Mouse (Mus musculus): ENCODE results near the gene Midn. TPM values are rescaled to one million over a fixed set of nuclear protein-coding genes. Genes with fewer than 3 reads are reported as not detected.

Midn gene
- polyA plus RNA-seq, 1 experiment: 62.7 TPM

- no peak for DNase-seq (ENCODE audit: low read depth, low spot score)
- WGBS: 87% methylated on average over 7 of the region's 7 CpGs
Observed at GRCm38 (mm10) chr10:80154384-80154783, 6.3 kb downstream of the Midn start.

- no peak for DNase-seq (ENCODE audit: low read depth, low spot score)
- WGBS: 74% methylated on average over 1 of the region's 1 CpGs
Observed at GRCm38 (mm10) chr10:80155277-80155676, 7.2 kb downstream of the Midn start.

DNA sequence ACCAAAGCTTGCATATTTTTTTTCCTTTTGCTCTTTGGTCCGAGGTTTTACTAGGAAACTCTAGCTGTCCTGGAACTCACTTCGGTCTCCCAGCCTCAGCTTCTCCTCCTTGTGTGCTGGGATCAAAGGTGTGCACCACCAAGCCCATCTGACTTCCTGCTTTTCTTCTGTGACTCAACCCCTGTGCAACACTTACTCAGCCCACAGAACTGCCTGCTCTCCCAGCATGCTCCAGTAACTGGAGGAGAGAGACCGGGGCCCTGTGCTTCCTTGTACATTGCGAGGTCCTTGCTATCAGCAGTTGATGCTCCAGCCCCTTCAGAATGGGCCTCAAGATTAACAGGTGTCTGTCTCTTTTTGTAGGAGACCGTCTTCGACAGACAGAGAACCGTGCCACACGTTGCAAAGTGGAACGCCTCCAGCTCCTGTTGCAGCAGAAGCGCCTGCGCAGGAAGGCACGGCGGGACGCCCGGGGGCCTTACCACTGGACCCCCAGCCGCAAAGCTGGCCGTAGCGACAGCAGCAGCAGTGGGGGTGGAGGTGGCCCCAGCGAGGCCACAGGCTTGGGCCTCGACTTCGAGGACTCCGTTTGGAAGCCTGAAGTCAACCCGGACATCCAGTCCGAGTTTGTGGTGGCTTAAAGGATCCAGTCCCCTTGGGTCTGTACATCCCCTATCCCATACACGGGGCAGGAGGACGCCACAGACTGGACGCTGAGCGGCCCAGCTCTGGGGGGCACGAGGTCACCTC is 8.1 kb downstream of the Midn start:
- whole genome bisulfite sequencing: 80% methylated on average over 29 of the region's 29 CpGs
- DNase-seq (ENCODE audit: low read depth, low spot score): no peak

GRCm38 (mm10) chr10:80156752-80157053 is 8.6 kb downstream of the Midn start:
- WGBS: 73% methylated on average over 7 of the region's 7 CpGs
- DNase-seq (ENCODE audit: low read depth, low spot score): no peak

GRCm38 (mm10) chr10:80157141-80157929 is 9.3 kb downstream of the Midn start:
- DNase-seq (ENCODE audit: low read depth, low spot score): no peak
- 66% methylated on average over 15 of the region's 15 CpGs for WGBS

- 4% methylated on average over 18 of the region's 18 CpGs for WGBS
- no peak for DNase-seq (ENCODE audit: low read depth, low spot score)
Observed at GRCm38 (mm10) chr10:80158307-80158986, 10.4 kb downstream of the Midn start.

GRCm38 (mm10) chr10:80159021-80159560 is 11.0 kb downstream of the Midn start:
- no peak for DNase-seq (ENCODE audit: low read depth, low spot score)
- WGBS: 14% methylated on average over 12 of the region's 12 CpGs

DNA sequence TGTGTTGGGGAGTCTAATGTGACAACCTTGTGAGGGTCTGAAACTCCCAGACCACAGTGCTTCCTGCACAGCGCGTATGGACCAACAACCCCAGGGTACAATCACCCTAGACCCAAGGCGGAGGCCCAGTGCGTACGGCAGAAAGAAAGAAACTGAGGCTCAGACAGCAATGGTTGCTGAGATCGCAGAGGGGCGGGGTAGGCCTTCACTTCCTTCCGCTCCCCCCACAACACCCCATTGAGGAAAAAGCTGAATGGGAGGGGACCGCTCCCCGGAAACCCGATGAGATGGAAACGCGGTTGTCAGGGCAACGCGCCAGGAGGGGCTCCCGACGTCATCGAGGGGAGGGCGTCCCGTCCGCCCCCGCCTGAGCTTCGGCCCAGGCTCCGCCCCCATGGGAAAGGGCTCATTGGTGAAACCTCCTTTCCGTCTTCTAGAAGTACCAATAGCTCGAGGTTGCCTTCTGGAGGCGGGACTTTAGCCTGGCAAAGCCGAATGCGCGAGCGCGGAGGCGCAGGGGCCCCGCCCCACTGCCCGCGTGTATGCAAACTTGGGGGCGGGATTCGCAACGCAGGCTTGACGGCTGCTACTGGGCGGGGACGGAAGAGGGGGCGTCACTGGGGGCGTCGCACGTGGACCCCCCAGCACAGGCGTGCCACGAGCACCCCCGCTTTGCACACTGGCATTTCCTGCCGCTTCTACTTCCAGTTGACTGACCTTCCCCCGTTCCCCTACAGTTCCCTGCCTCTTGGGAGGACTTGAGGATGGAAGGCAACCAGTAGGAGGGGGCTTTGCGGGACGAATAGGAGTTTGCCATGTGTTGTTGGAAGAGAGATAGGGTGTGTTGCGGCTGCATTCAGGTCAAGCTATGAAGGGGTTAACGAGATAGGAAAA is 11.7 kb downstream of the Midn start:
- WGBS: under 1% methylated on average over 55 of the region's 55 CpGs
- DNase-seq (ENCODE audit: low read depth, low spot score): no peak

GRCm38 (mm10) chr10:80160455-80161371 is 12.6 kb downstream of the Midn start:
- no peak for DNase-seq (ENCODE audit: low read depth, low spot score)
- 2% methylated on average over 33 of the region's 33 CpGs for WGBS

GRCm38 (mm10) chr10:80161522-80162242 is 13.6 kb downstream of the Midn start:
- DNase-seq (ENCODE audit: low read depth, low spot score): no peak

GRCm38 (mm10) chr10:80162243-80162608 is 14.2 kb downstream of the Midn start:
- 81% methylated on average over 3 of the region's 3 CpGs for WGBS
- no peak for DNase-seq (ENCODE audit: low read depth, low spot score)

More at GRCm38 (mm10) chr10:80161522-80162242, 13.6 kb downstream of the Midn start:
- 9% methylated on average over 7 of the region's 7 CpGs for WGBS

- no peak for DNase-seq (ENCODE audit: low read depth, low spot score)
- WGBS: 80% methylated on average over 6 of the region's 6 CpGs
Observed at GRCm38 (mm10) chr10:80162716-80163299, 14.7 kb downstream of the Midn start.

- DNase-seq (ENCODE audit: low read depth, low spot score): no peak
- WGBS: 49% methylated on average over 8 of the region's 8 CpGs
Observed at GRCm38 (mm10) chr10:80163721-80164120, 15.6 kb downstream of the Midn start.

- no peak for DNase-seq (ENCODE audit: low read depth, low spot score)
- WGBS: 8% methylated on average over 44 of the region's 44 CpGs
Observed at GRCm38 (mm10) chr10:80164161-80164997, 16.3 kb downstream of the Midn start.

DNA sequence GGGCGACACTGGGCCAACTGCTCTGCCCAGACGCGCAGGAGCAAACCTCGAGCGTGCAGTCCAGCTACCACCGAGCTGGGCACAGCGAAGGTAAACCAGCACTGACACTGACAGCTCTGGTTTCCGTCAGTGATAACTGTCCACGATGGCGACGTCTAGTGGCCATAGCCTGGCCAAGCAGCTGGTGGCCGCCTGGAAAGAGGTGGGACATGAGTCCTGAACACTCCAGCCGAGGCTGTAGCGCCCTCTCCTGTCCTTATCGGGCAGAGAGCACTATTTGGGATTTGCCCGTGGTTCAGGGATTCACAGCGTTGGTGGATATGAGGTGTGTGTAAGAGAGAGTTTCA is 16.9 kb downstream of the Midn start:
- WGBS: 0% methylated on average over 17 of the region's 17 CpGs
- no peak for DNase-seq (ENCODE audit: low read depth, low spot score)

- DNase-seq (ENCODE audit: low read depth, low spot score): no peak
- WGBS: 27% methylated on average over 20 of the region's 20 CpGs
Observed at GRCm38 (mm10) chr10:80165392-80166128, 17.5 kb downstream of the Midn start, which contains the start of gene Cirbp. Gene Cirbp, plus strand, starts transcription at chr10:80165985.
